Mouse (Mus musculus) bone marrow, adult 2 months (tissue): ENCODE results near the gene Ubqln4.

Experiments
- CTCF ChIP-seq: fragments of 200-500 bp; IDR thresholded peaks from 2 replicates; pipeline ENCODE4 v1.5.1; 2011; ENCODE audit warnings: low read length, control low read depth; ENCODE audit not compliant: control insufficient read depth, insufficient read depth
- POLR2A ChIP-seq: fragments of 200-500 bp; IDR thresholded peaks from 2 replicates; pipeline ENCODE4 v1.6.1; 2011; ENCODE audit warnings: low read depth, mild to moderate bottlenecking, control low read depth, low read length, borderline replicate concordance; ENCODE audit not compliant: control insufficient read depth

DNA sequence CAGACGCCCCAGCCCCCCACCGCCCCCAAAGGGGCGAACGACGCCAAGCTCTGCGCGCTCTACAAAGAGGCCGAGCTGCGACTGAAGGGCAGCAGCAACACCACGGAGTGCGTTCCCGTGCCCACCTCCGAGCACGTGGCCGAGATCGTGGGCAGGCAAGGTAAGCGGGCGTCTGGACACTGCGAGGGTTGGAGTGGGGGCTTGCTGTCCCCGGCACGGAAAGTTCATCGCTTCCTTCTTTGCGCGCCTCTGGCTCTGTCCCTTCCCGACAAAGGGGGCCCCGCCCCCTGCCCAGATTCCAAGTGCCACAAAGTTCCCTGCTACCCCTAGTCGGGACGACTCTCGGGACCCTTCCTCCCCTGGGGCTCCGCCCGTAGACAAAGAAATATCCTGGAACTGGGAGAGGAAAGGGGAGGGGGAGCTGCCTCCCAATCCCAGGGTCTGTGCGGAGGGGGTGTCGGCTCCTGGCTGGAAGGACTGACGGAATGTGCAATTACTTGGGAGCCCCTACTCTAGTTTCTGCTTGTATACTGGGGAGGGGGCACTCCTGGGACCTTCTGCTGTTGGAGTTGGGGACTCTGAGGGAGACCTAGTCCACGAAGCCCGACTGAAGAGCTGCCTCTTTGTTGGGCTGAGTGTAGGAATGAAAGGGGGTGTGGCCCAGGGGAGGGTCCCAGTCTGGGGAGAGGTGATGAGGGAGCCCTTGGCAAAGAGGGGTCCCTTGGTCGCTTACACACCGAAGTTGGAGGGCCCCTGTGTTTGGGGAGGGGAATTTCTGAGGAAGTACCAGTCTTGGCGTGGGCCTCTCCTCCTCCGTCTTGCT, 20.7 kb upstream of the Ubqln4 start:
- no peak for TF ChIP-seq CTCF
- TF ChIP-seq POLR2A = no peak
